Mouse (Mus musculus): ENCODE results near the gene Runx1.

DNA sequence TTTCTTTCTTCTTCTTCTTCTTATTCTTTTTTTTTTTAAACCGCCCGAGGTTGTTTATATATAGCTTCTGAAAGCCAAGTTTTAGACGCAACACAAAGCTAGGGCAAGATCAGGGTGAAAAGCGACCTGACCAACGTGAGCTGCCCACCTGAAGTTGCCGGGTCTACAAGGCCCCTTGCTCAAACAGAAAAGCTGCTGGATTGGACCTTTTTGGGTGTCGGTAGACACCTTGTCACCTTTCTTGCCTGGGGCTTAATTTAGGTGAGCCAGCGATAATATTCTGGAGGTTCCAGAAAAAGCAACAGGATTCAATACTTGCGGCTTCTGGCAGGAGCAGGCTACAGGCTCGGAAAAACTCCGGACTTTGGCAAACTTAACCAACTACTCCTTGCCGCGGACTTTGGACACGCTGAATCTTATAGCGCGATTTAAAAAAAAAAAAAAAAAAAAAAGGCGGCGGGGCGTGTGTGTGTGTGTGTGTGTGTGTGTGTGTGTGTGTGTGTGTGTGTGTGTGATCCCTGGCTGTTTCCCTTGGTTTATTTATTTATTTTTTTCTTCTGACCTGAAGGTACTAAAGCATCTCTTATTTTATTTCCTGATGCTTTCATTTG lies 131.3 kb downstream of the Runx1 start:
- no peak for TF ChIP-seq CTCF (IDR thresholded peaks at IDR 0.05; ENCODE audit: low read depth)
- no peak for TF ChIP-seq EP300 (IDR thresholded peaks at IDR 0.05; ENCODE audit: low read depth)

Measured in liver, postnatal 0 days (tissue).